Mouse (Mus musculus): Measurements from ENCODE around the gene Ppp1r26. TPM values are rescaled to one million over a fixed set of nuclear protein-coding genes. Genes with fewer than 3 reads are reported as not detected.

Ppp1r26 gene
- polyA plus RNA-seq, 1 experiment from 2014 or later: 3.7 TPM

DNA sequence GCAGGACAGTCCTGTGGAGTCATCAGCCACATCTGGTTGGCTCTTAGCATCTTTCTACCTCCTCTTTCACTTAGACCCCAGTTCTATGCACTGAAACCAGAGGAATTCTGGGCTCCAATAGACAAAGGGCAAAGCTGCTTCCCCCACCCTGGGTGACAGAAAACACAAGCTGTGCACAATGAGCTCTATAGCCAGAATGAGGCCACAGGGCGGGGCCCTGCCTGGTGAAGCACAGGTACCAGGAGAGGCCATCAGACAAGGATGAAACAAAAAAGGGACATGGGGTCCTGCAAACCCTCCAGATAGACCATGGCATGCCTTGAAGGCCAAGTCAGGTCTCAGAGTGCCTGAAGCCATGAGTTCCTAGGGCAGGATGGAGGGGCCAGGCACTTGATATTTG lies 30.1 kb upstream of the Ppp1r26 start:
- Histone ChIP-seq H3K9me3 (no peaks in the 10 kb centered on the region), H3K27me3 (ENCODE audit: insufficient read depth, poor library complexity, severe bottlenecking) (peaks cover 21% of the 10 kb centered on the region; the same call in 1 of the 2 replicates), H3K4me3 (no peak overlapping the region), H3K27ac (no peak overlapping the region), H3K4me1 (peaks cover 15% of the 10 kb centered on the region), H3K36me3 (no peaks in the 10 kb centered on the region)
- WGBS: 93% methylated on average over 1 of the region's 1 CpGs
- no peak for DNase-seq (ENCODE audit: low spot score)

DNA sequence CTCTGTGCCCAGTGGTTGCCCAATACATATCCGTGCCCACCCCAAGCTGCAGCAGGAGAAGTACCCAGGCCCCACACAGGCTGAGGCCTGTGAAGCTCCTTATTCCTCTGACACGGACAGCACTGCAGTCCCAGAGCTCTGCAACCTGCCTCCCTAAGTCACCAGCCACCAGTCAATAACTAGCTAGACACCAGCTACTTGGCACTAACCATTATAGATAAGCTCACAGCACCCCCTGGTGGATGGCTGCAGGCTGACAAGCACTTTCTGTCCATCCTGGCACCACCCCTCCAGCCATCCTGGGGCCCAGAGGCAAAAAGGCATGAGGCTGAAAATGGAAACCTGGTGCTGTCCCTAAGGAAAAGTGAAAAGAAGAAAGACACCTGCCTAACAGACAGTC lies 28.6 kb upstream of the Ppp1r26 start:
- 41% methylated on average over 2 of the region's 2 CpGs for WGBS
- no peak overlapping the region for H3K27ac ChIP-seq
- H3K4me1 ChIP-seq: peaks cover 15% of the 10 kb centered on the region
- peak; percentile 91 for DNase-seq (ENCODE audit: low spot score)
- no peak overlapping the region for H3K4me3 ChIP-seq
- no peaks in the 10 kb centered on the region for H3K9me3 ChIP-seq
- H3K27me3 ChIP-seq (ENCODE audit: insufficient read depth, poor library complexity, severe bottlenecking): peaks cover 14% of the 10 kb centered on the region; the same call in 1 of the 2 replicates
- no peaks in the 10 kb centered on the region for H3K36me3 ChIP-seq

DNA sequence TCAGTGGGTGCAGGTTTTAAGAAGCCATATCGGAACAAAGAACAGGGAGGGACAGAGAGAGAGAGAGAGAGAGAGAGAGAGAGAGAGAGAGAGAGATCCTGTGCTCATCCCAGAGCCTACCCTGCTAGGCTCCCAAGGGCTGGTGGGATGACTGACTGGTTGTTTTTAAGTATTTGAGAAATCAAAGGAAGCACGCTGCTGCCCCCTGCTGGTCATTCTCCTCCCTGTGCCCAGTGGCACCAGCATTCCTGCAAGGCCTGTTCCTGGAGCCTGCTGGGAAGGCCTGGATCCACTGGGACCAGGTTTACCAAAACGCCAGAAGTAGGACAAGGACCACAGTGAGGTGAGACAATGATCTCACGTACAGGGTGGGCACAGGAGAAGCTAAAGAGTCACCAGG lies 26.7 kb upstream of the Ppp1r26 start:
- no peaks in the 10 kb centered on the region for H3K9me3 ChIP-seq
- H3K27me3 ChIP-seq (ENCODE audit: insufficient read depth, poor library complexity, severe bottlenecking): peaks cover 4% of the 10 kb centered on the region; the same call in 1 of the 2 replicates
- 14% methylated on average over 4 of the region's 4 CpGs for WGBS
- no peaks in the 10 kb centered on the region for H3K36me3 ChIP-seq
- H3K4me1 ChIP-seq: peaks cover 15% of the 10 kb centered on the region
- no peak overlapping the region for H3K4me3 ChIP-seq
- peak; percentile 91 for DNase-seq (ENCODE audit: low spot score)
- H3K27ac ChIP-seq: no peak overlapping the region

DNA sequence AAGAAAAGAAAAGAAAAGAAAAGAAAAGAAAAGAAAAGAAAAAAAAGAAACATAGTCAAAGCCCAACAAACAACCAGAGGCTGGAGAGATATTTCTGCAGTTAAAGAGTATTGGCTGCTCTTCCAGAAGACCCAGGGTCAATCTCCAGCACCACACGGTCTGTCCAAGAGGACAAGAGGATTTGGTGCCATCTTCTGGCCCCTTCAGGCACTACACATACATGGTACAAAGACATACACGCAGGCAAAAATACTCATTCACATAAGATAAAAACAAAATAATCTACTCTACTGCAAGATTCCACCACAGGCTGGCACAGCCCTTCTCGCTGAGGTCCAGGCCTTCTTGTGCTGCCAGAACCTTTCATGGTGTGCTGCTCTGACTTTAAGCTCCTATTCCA lies 23.4 kb upstream of the Ppp1r26 start:
- H3K27ac ChIP-seq: no peak overlapping the region
- H3K9me3 ChIP-seq: no peaks in the 10 kb centered on the region
- no peak overlapping the region for H3K4me3 ChIP-seq
- WGBS: 40% methylated on average over 3 of the region's 3 CpGs
- no peaks in the 10 kb centered on the region for H3K27me3 ChIP-seq (ENCODE audit: insufficient read depth, poor library complexity, severe bottlenecking)
- no peaks in the 10 kb centered on the region for H3K36me3 ChIP-seq
- no peak for DNase-seq (ENCODE audit: low spot score)
- H3K4me1 ChIP-seq: 0 out of 2 replicates have a peak, but pooled peaks cover 2% of the 10 kb centered on the region

DNA sequence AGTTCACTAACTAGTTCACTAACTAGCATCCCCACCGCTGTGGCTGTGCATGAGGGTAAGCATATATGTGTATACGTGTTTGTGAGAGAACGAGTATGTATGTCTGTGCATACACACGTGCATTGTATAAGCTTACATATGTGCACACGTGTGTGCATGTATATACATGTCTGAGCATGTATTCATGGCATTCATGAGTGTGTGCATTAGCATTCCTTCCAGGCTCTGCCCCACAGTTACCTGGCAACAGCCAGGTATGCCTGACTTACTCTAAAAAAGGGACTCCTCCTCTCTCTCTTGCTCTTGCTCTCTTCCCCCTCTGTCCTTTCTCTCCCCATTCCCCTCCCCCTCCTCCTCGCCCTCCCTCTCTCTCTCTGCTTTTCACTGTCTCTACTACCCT lies 19.4 kb upstream of the Ppp1r26 start:
- no peaks in the 10 kb centered on the region; the same call in 1 of the 2 replicates for H3K9me3 ChIP-seq
- H3K4me1 ChIP-seq: 0 out of 2 replicates have a peak, but pooled peaks cover 8% of the 10 kb centered on the region
- H3K36me3 ChIP-seq: no peaks in the 10 kb centered on the region
- H3K4me3 ChIP-seq: no peak overlapping the region
- no peak overlapping the region for H3K27ac ChIP-seq
- no peaks in the 10 kb centered on the region for H3K27me3 ChIP-seq (ENCODE audit: insufficient read depth, poor library complexity, severe bottlenecking)
- DNase-seq (ENCODE audit: low spot score): no peak
- 81% methylated on average over 6 of the region's 6 CpGs for WGBS

DNA sequence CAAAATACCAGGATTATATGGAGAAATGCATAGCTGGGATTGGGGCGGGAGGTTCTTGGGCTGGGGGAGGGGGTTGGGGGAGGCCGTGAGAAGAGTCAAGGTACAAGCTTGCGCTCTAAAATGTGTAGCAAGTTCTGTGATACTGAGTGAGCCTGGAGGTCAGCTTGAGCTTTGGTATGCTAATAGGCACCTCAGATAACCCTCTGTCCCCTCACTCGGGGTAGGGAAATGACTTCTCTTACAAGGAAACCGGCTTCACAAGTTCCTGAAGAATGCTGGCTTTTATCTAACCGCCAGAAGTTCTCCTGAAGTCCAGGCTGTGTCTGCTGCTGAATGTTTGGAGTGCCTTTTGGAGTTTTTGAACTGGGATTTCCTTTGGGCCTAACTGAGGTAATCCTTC lies 15.8 kb upstream of the Ppp1r26 start:
- Histone ChIP-seq H3K4me3 (no peak overlapping the region), H3K9me3 (no peaks in the 10 kb centered on the region; the same call in 1 of the 2 replicates), H3K27me3 (ENCODE audit: insufficient read depth, poor library complexity, severe bottlenecking) (no peaks in the 10 kb centered on the region), H3K36me3 (no peaks in the 10 kb centered on the region), H3K27ac (no peak overlapping the region), H3K4me1 (peaks cover 11% of the 10 kb centered on the region; the same call in 1 of the 2 replicates)
- 30% methylated on average over 6 of the region's 6 CpGs for WGBS
- DNase-seq (ENCODE audit: low spot score): no peak

DNA sequence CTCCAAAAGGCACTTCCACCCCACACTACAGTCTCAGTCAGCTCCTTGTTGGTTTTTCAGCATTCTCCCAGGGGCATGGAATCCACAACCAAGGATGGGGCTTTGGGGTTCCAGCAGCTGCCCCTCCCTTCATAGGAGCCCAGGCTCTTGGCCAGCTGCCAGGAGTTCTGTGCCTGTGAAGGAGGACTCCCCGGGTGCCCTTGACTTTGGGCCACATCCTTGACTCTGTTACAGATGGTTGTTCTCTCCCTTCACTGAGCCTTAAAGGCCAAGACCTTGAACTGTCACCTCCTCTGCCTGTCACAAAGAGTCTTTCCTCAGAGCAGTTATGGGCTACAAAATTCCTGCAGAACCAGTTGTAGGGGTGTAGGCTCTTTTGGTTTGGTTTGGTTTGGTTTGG lies 13.8 kb upstream of the Ppp1r26 start:
- DNase-seq (ENCODE audit: low spot score): no peak
- no peaks in the 10 kb centered on the region for H3K36me3 ChIP-seq
- WGBS: 29% methylated on average over 1 of the region's 1 CpGs
- H3K4me3 ChIP-seq: no peak overlapping the region
- peaks cover 9% of the 10 kb centered on the region; the same call in 1 of the 2 replicates for H3K4me1 ChIP-seq
- H3K9me3 ChIP-seq: no peaks in the 10 kb centered on the region; the same call in 1 of the 2 replicates
- no peaks in the 10 kb centered on the region for H3K27me3 ChIP-seq (ENCODE audit: insufficient read depth, poor library complexity, severe bottlenecking)
- no peak overlapping the region for H3K27ac ChIP-seq

DNA sequence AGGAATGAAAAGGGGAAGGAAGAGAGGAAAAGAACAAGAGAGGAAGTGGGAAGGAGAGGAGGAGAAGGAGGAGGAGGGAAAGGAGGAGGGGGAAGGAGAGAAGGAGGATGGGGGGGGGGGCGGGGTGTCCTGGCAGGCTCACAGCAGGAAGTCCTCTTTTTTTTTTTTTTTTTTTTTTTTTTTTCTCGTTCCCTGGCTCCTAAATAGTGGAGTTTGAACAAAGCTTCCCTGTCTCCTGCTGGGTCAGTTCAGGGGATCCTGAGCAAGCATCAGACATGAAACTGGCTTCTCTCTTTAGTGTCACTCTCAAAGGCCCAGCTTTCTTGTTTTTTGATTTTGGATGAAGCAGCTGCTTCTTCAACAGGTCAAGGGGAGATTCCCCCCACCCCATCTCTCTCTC lies 13.1 kb upstream of the Ppp1r26 start:
- WGBS: 0% methylated on average over 1 of the region's 2 CpGs
- DNase-seq (ENCODE audit: low spot score): no peak
- Histone ChIP-seq H3K27me3 (ENCODE audit: insufficient read depth, poor library complexity, severe bottlenecking) (no peaks in the 10 kb centered on the region), H3K36me3 (no peaks in the 10 kb centered on the region), H3K4me3 (no peak overlapping the region), H3K27ac (no peak overlapping the region), H3K9me3 (no peaks in the 10 kb centered on the region; the same call in 1 of the 2 replicates), H3K4me1 (peaks cover 9% of the 10 kb centered on the region; the same call in 1 of the 2 replicates)

DNA sequence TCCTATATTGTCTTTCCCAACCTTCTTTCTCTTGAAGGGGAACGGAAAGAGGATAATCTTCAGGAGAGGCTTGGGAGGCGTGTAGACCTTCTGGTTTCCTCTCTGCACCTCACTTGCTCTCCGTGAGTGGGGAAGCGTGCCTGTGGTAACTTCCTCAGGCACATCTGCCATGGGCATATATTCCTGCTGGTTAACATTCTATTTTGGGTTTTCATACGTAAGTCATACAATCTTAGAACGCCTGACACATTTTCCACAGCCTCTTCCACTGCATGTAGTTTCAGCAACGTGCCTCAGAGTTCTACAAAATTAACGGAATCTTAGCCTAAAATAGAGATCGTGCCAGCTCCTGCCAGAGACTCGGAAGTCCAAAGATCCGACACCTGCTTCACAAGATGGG lies 11.2 kb upstream of the Ppp1r26 start:
- no peaks in the 10 kb centered on the region for H3K36me3 ChIP-seq
- H3K4me1 ChIP-seq: peaks cover 9% of the 10 kb centered on the region; the same call in 1 of the 2 replicates
- no peak overlapping the region for H3K27ac ChIP-seq
- H3K27me3 ChIP-seq (ENCODE audit: insufficient read depth, poor library complexity, severe bottlenecking): no peaks in the 10 kb centered on the region
- H3K9me3 ChIP-seq: no peaks in the 10 kb centered on the region
- DNase-seq (ENCODE audit: low spot score): no peak
- 85% methylated on average over 11 of the region's 11 CpGs for WGBS
- no peak overlapping the region for H3K4me3 ChIP-seq

DNA sequence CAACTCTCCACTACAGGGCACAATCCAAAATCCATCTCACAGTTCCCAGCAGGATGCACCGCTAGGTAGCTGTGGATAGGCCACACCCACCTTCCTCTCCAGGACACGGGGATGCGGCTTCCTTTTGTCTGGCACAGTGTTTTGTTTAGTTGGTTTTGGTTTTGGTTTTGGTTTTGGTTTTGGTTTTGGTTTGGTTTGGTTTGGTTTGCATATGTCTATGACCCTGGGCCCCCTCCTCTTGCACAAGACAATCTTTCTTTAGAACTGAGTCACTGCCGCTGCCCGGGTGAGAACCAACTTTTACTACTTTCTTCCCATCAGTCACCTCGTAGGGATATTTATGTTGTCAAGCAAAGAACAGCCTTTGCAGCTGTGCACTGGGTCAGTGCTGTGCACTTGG lies 5.8 kb upstream of the Ppp1r26 start:
- 74% methylated on average over 6 of the region's 6 CpGs for WGBS

DNA sequence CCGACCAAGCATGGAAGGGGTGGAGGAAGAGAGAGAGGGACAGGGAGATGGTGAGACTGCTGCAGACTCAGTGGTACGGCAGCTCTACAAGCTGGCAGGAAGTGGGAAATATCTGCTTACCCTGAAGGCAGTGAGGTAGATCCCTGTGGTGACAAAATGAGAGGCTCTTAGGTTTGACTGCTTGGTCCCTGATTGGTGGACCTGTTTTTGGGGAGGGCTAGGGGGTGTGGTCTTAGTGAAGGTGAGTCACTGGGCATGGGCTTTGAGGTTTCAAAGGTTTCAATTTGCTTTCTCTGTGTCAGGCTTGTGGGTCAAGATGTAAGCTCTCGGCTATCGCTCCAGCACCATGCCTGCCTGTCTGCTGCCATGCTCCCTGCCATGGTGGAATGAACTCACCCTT lies 1.5 kb upstream of the Ppp1r26 start:
- DNase-seq (ENCODE audit: low spot score): no peak

More for the DNA sequence above, 5.8 kb upstream of the Ppp1r26 start:
- Histone ChIP-seq H3K4me3 (no peak overlapping the region), H3K27me3 (ENCODE audit: insufficient read depth, poor library complexity, severe bottlenecking) (peaks cover 12% of the 10 kb centered on the region), H3K27ac (no peak overlapping the region), H3K36me3 (no peaks in the 10 kb centered on the region), H3K9me3 (no peaks in the 10 kb centered on the region), H3K4me1 (0 out of 2 replicates have a peak, but pooled peaks cover under 1% of the 10 kb centered on the region)
- DNase-seq (ENCODE audit: low spot score): no peak

DNA sequence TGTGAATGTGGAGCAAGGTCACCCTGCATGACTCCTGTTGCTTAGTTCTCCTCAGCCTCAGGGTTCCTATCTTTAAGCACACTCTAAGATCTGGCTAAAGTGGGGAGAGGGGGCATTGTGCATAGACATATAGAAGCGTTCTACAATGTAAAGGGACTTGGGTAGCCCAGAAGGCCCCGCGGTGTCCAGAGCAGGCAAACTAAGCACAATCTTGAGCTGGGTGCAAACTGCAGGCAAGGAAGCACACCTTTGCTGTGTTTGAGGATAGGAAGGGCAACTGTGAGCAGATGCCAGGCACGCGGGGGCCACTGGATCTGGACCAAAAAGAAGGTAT lies 452 bp upstream of the Ppp1r26 start:
- peaks cover 51% of the 10 kb centered on the region for H3K27me3 ChIP-seq (ENCODE audit: insufficient read depth, poor library complexity, severe bottlenecking)
- peaks cover 19% of the 10 kb centered on the region for H3K4me1 ChIP-seq
- H3K9me3 ChIP-seq: no peaks in the 10 kb centered on the region
- 11% methylated on average over 5 of the region's 5 CpGs for WGBS
- H3K27ac ChIP-seq: peak overlapping the region; percentile 92
- H3K36me3 ChIP-seq: peaks cover 13% of the 10 kb centered on the region; the same call in 1 of the 2 replicates
- peak overlapping the region; percentile 85 for H3K4me3 ChIP-seq
- DNase-seq (ENCODE audit: low spot score): no peak

More for the DNA sequence above, 1.5 kb upstream of the Ppp1r26 start:
- Histone ChIP-seq H3K27ac (no peak overlapping the region), H3K4me1 (peaks cover 19% of the 10 kb centered on the region), H3K4me3 (no peak overlapping the region), H3K27me3 (ENCODE audit: insufficient read depth, poor library complexity, severe bottlenecking) (peaks cover 41% of the 10 kb centered on the region), H3K9me3 (no peaks in the 10 kb centered on the region), H3K36me3 (0 out of 2 replicates have a peak, but pooled peaks cover 3% of the 10 kb centered on the region)
- 73% methylated on average over 4 of the region's 4 CpGs for WGBS

DNA sequence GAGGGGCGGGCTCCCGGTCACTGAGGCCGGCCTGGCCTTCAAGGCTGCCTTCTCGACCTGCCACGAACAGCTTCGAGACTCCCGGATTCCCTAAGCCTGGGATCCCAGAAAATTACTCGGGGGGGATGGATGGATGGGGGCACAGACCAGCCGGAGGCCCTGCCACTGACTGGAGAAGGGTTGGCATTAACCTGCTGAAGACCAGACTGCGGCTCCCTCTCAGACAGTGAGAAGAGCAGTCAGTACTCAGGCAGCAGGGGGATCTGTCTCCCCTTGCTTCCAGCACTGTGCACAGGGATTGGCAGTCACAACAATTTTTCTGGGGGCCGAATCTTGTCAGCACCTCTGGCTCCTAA lies 693 bp downstream of the Ppp1r26 start:
- Histone ChIP-seq H3K4me1 (peaks cover 19% of the 10 kb centered on the region), H3K9me3 (no peaks in the 10 kb centered on the region), H3K36me3 (peaks cover 20% of the 10 kb centered on the region), H3K4me3 (peak overlapping the region; percentile 85), H3K27ac (peak overlapping the region; percentile 92), H3K27me3 (ENCODE audit: insufficient read depth, poor library complexity, severe bottlenecking) (peaks cover 60% of the 10 kb centered on the region)
- 9% methylated on average over 11 of the region's 11 CpGs for WGBS
- no peak for DNase-seq (ENCODE audit: low spot score)

DNA sequence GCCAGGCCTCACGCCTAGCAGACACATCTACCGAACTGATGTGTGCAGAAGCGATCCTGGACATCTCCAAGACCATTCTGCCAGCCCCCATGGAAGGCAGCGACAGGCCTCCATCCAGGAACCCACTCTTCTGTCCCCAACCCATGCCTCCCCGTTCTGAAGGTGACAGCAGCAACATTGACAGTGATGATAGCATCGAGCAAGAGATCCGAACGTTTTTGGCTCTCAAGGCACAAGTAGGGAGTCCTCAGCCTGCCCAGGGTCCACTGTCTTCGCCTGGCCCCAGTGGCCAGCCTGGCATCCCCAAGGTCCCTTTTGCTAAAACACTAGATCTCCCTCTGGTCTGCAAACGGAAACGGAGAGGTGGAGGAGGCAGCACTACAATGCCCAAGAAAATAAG lies 5.1 kb downstream of the Ppp1r26 start:
- no peak overlapping the region for H3K27ac ChIP-seq
- peaks cover 46% of the 10 kb centered on the region for H3K27me3 ChIP-seq (ENCODE audit: insufficient read depth, poor library complexity, severe bottlenecking)
- peaks cover 29% of the 10 kb centered on the region for H3K36me3 ChIP-seq
- peak; percentile 60 for DNase-seq (ENCODE audit: low spot score)
- H3K4me1 ChIP-seq: peaks cover 10% of the 10 kb centered on the region
- H3K4me3 ChIP-seq: no peak overlapping the region
- WGBS: 83% methylated on average over 11 of the region's 11 CpGs
- H3K9me3 ChIP-seq: no peaks in the 10 kb centered on the region
